Mouse (Mus musculus) heart, embryonic 10.5 days (tissue): ENCODE data around the gene Vti1a. TPM values are rescaled to one million over a fixed set of nuclear protein-coding genes. Genes with fewer than 3 reads are reported as not detected.

Source experiments
- DNase-seq: peaks from one replicate; pipeline ENCODE4 v3.0.0-alpha.2; 2017; ENCODE audit warnings: low spot score
- H3K27ac ChIP-seq: fragments of 300-500 bp; sonication (generic); 2 replicates; pipeline ENCODE4 v1.5.1; 2016; ENCODE audit warnings: mild to moderate bottlenecking
- H3K27me3 ChIP-seq: fragments of 300-500 bp; sonication (generic); 2 replicates; pipeline ENCODE4 v1.6.1; 2016; ENCODE audit warnings: mild to moderate bottlenecking; ENCODE audit not compliant: poor library complexity, insufficient read depth, severe bottlenecking
- H3K36me3 ChIP-seq: fragments of 300-500 bp; sonication (generic); 2 replicates; pipeline ENCODE4 v1.6.1; 2016; ENCODE audit warnings: mild to moderate bottlenecking, moderate library complexity
- H3K4me1 ChIP-seq: fragments of 300-500 bp; sonication (generic); 2 replicates; pipeline ENCODE4 v1.6.1; 2016; ENCODE audit warnings: mild to moderate bottlenecking
- H3K4me3 ChIP-seq: fragments of 300-500 bp; sonication (generic); 2 replicates; pipeline ENCODE4 v1.5.1; 2016; ENCODE audit warnings: mild to moderate bottlenecking, moderate library complexity
- H3K9me3 ChIP-seq: fragments of 300-500 bp; sonication (generic); 2 replicates; pipeline ENCODE4 v1.6.1; 2016; ENCODE audit warnings: mild to moderate bottlenecking, moderate library complexity
- WGBS: fragments of 180-500 bp; shearing (Covaris S2); methylation state at CpG from one replicate; pipeline ENCODE4 v1.1.7; 2016; 5-methylcytosine and 5-hydroxymethylcytosine counted together
- polyA plus RNA-seq: library from polyadenylated mRNA; unstranded; fragments of >200 nt; fragmentation: Nextera tagmentation; extraction: Ambion mirVana; gene quantifications from 2 replicates; pipeline ENCODE4 v1.2.1, GENCODE M21; 2016

The Vti1a gene
- polyA plus RNA-seq, 1 experiment from 2014 or later: 26.5 TPM

DNA sequence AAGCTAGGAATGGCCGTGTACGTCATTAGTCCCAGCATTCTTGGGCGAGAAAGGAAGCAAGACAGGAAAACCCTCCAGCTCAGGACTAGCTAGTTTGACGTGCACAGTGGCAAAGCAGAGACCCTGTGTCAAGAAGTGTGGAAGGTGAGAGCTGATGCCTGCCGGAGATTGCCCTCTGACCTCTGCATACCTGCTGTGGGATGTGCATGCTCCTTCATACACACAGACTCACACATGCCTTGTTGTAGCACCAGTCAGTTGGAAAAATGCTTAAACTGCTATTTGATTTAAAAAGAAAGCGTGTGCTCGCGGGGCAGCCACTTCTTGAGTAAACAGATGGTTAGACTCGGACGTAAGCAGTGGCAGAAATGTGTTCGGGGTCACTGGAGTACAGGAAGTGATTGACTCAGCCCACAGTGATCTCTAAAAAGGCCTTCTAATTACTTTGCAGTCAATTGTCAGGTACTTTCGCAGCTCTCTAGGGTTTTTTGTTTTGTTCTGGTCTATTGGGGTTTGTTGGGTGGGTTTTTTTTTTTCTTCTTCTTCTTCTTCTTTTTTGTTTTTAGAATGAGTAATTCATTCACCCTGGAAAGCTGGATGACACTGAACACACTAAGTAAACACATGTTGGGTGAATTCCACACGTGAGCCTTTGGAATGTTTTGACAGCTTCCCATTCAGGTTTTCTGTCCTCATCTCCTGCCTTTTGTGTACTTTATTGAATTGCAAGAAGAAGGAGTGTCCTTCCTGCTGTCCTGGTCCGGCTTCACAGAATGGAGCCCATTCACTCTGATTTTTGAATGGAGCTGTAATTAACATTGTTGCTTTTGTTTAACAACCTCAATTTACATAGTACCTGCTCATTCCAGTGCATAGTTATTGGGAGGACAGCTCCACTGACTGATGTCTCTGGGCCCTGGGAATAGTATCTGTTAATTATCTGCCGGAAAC, 175.3 kb downstream of the Vti1a start:
- Histone ChIP-seq H3K36me3 (no peaks in the 10 kb centered on the region), H3K4me1 (peaks cover 22% of the 10 kb centered on the region), H3K9me3 (no peaks in the 10 kb centered on the region), H3K27me3 (no peaks in the 10 kb centered on the region), H3K27ac (no peak overlapping the region), H3K4me3 (no peak overlapping the region)
- no peak for DNase-seq
- 55% methylated on average over 15 of the region's 15 CpGs for WGBS

- Histone ChIP-seq H3K4me3 (no peak overlapping the region), H3K9me3 (no peaks in the 10 kb centered on the region), H3K4me1 (peaks cover 25% of the 10 kb centered on the region), H3K36me3 (peaks cover 6% of the 10 kb centered on the region; the same call in 1 of the 2 replicates), H3K27me3 (no peaks in the 10 kb centered on the region), H3K27ac (no peak overlapping the region)
- WGBS: 59% methylated on average over 9 of the region's 9 CpGs
- DNase-seq: no peak
These were observed 180.2 kb downstream of the Vti1a start for GRCm38 (mm10) chr19:55496333-55496732.

DNA sequence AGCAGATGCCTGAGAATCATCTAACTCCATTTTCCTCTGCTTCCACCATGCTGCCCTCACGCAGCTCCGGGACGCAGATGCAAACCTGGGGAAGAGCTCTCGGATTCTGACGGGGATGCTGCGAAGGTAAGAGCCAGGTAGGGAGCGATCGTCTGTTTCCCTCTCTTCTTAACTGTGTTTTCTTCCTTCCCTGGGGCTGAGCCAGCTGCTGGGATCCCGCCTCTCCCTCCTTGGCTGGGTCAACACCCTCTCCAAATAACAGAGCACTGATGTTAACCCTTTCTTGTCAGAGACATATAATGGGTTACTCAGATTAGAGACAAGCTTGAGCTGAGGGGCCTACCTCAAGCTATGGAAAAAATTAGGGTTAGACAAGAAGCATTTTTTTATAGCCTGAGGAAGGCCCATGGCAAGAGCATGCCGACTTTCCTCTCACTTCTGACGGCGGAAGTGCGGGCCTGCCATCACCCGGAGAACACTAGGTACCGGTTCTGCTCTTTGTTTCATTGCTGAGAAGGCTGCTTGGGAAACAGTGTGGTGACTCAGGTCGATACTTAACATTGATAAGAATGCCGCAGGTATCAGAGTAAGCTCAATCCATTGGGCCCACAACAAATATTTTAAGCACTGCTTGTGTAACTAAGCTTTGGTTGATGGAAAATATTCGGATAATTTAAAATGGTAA, 183.2 kb downstream of the Vti1a start:
- no peak overlapping the region; the same call in 1 of the 2 replicates for H3K27ac ChIP-seq
- peaks cover 41% of the 10 kb centered on the region for H3K4me1 ChIP-seq
- 61% methylated on average over 18 of the region's 18 CpGs for WGBS
- peaks cover 6% of the 10 kb centered on the region; the same call in 1 of the 2 replicates for H3K36me3 ChIP-seq
- H3K9me3 ChIP-seq: no peaks in the 10 kb centered on the region
- H3K27me3 ChIP-seq: no peaks in the 10 kb centered on the region
- DNase-seq: no peak
- no peak overlapping the region for H3K4me3 ChIP-seq

GRCm38 (mm10) chr19:55501985-55502384, 185.9 kb downstream of the Vti1a start:
- no peak for DNase-seq
- Histone ChIP-seq H3K4me1 (peaks cover 29% of the 10 kb centered on the region), H3K4me3 (no peak overlapping the region), H3K27me3 (no peaks in the 10 kb centered on the region), H3K27ac (no peak overlapping the region), H3K9me3 (no peaks in the 10 kb centered on the region), H3K36me3 (peaks cover 6% of the 10 kb centered on the region; the same call in 1 of the 2 replicates)
- WGBS: 67% methylated on average over 4 of the region's 4 CpGs

GRCm38 (mm10) chr19:55503771-55504170, 187.7 kb downstream of the Vti1a start:
- Histone ChIP-seq H3K4me1 (peaks cover 29% of the 10 kb centered on the region), H3K27me3 (no peaks in the 10 kb centered on the region), H3K4me3 (no peak overlapping the region), H3K9me3 (no peaks in the 10 kb centered on the region), H3K27ac (peak overlapping the region; percentile 23; the same call in 1 of the 2 replicates), H3K36me3 (peaks cover 6% of the 10 kb centered on the region)
- no peak for DNase-seq
- 52% methylated on average over 4 of the region's 4 CpGs for WGBS

DNA sequence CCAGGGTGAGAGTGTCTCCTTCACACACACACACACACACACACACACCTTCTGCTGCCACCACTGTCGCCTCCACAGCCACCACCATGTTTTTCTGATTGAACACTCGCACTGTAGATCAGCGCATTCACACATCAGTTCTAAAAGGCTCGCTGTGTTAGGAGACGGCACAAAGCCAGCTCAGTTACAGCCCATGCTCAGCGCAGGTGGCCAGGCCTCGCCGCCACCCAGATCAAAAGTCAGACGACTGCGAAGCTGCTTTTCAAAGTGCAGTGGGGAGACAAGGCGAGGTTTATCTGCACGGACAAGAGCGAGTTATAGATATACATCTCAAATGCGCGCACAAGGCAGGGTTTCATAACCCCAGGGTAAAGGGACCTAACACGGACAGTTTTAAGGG, 191.7 kb downstream of the Vti1a start:
- Histone ChIP-seq H3K9me3 (no peaks in the 10 kb centered on the region), H3K4me1 (peaks cover 15% of the 10 kb centered on the region), H3K4me3 (no peak overlapping the region), H3K36me3 (no peaks in the 10 kb centered on the region; the same call in 1 of the 2 replicates), H3K27me3 (no peaks in the 10 kb centered on the region), H3K27ac (no peak overlapping the region)
- DNase-seq: no peak
- 80% methylated on average over 16 of the region's 16 CpGs for WGBS

- no peak for DNase-seq
These were observed 192.1 kb downstream of the Vti1a start for GRCm38 (mm10) chr19:55508239-55508638.

GRCm38 (mm10) chr19:55508965-55509364, 192.9 kb downstream of the Vti1a start:
- 91% methylated on average over 5 of the region's 5 CpGs for WGBS
- no peaks in the 10 kb centered on the region for H3K27me3 ChIP-seq
- no peak overlapping the region for H3K4me3 ChIP-seq
- DNase-seq: no peak
- peaks cover 3% of the 10 kb centered on the region for H3K4me1 ChIP-seq
- H3K27ac ChIP-seq: no peak overlapping the region
- H3K9me3 ChIP-seq: no peaks in the 10 kb centered on the region
- no peaks in the 10 kb centered on the region; the same call in 1 of the 2 replicates for H3K36me3 ChIP-seq

More at GRCm38 (mm10) chr19:55508239-55508638, 192.1 kb downstream of the Vti1a start:
- 89% methylated on average over 4 of the region's 4 CpGs for WGBS
- Histone ChIP-seq H3K9me3 (no peaks in the 10 kb centered on the region), H3K4me1 (peaks cover 10% of the 10 kb centered on the region), H3K27ac (no peak overlapping the region), H3K4me3 (no peak overlapping the region), H3K36me3 (no peaks in the 10 kb centered on the region; the same call in 1 of the 2 replicates), H3K27me3 (no peaks in the 10 kb centered on the region)

- WGBS: 93% methylated on average over 8 of the region's 8 CpGs
- Histone ChIP-seq H3K9me3 (no peaks in the 10 kb centered on the region), H3K4me3 (no peak overlapping the region), H3K27me3 (no peaks in the 10 kb centered on the region), H3K36me3 (no peaks in the 10 kb centered on the region; the same call in 1 of the 2 replicates), H3K4me1 (0 out of 2 replicates have a peak, but pooled peaks cover 2% of the 10 kb centered on the region), H3K27ac (no peak overlapping the region)
- DNase-seq: no peak
These were observed 193.5 kb downstream of the Vti1a start for GRCm38 (mm10) chr19:55509618-55510017.

- DNase-seq: no peak
- H3K9me3 ChIP-seq: no peaks in the 10 kb centered on the region
- 0 out of 2 replicates have a peak, but pooled peaks cover 3% of the 10 kb centered on the region for H3K4me1 ChIP-seq
- no peak overlapping the region for H3K27ac ChIP-seq
- H3K4me3 ChIP-seq: no peak overlapping the region
- WGBS: 89% methylated on average over 4 of the region's 4 CpGs
- no peaks in the 10 kb centered on the region for H3K36me3 ChIP-seq
- H3K27me3 ChIP-seq: no peaks in the 10 kb centered on the region
These were observed 197.8 kb downstream of the Vti1a start for GRCm38 (mm10) chr19:55513941-55514340.

DNA sequence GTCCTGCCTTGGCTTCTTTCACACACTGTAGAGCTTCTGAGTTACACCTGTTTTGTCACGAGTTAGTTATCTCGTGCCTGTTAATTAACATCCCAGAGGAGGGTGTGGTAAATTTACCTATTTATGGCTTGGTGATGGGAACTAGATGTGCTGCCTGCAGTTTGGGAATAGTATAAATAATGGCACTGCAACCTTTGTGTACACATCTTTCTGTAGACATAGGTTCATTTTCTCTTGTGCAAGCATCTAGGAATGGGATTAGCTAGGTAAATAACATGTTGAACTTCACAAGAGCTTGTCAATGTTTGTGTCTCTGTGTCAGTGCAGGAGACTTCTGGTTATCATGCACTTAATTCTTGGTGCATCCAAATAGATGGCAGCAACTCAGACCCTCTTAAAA, 204.1 kb downstream of the Vti1a start:
- Histone ChIP-seq H3K9me3 (no peaks in the 10 kb centered on the region), H3K36me3 (no peaks in the 10 kb centered on the region), H3K4me1 (peaks cover 56% of the 10 kb centered on the region), H3K4me3 (no peak overlapping the region), H3K27ac (no peak overlapping the region), H3K27me3 (no peaks in the 10 kb centered on the region)
- WGBS: 67% methylated on average over 2 of the region's 2 CpGs
- DNase-seq: no peak

DNA sequence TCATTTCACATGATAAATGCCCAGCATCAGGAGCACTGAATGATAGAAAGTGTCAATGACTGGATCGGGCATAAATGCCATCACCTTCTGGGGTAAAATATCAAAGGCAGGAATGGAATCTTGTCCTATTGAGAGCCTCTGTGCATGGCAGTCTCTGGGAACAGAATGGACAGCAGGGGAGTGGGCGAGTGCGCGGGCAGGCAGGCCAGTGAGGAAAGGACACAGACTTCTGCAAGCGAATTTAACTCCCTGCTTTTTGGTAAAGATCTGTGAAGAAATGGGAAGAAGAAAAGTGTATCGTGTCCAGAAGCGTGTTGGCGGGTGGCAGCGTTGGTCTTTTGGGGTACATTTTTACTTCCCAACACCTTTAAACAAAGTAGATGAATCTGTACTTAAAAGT, 207.2 kb downstream of the Vti1a start:
- WGBS: 55% methylated on average over 9 of the region's 9 CpGs
- Histone ChIP-seq H3K27ac (no peak overlapping the region), H3K27me3 (no peaks in the 10 kb centered on the region), H3K4me3 (no peak overlapping the region), H3K9me3 (no peaks in the 10 kb centered on the region), H3K4me1 (peaks cover 64% of the 10 kb centered on the region), H3K36me3 (no peaks in the 10 kb centered on the region)
- DNase-seq: peak; percentile 75

DNA sequence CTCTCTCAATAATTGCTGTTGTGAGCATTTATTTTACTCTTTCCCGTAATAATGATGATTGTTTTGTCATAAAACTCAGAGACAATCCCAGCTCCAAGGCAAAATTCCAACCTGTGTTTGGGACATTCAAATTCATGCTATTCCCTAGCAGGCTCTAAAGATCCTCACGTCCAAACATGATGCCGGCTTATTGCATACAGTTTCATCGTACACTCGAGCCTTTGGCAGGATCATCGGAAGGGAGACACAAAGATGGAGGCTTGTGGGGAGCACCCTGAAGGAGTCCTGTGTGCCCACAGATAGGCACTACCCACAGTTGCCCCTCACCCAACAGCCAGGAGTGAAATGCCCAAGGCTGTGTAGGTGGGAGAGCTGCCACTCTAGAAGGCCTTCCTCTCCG, 208.3 kb downstream of the Vti1a start:
- Histone ChIP-seq H3K27me3 (no peaks in the 10 kb centered on the region), H3K4me1 (peaks cover 62% of the 10 kb centered on the region), H3K9me3 (no peaks in the 10 kb centered on the region), H3K27ac (peak overlapping the region; percentile 56; the same call in 1 of the 2 replicates), H3K4me3 (no peak overlapping the region), H3K36me3 (no peaks in the 10 kb centered on the region)
- 92% methylated on average over 7 of the region's 7 CpGs for WGBS
- peak; percentile 58 for DNase-seq
